Mouse (Mus musculus) olfactory bulb, adult 2 months (tissue): ENCODE results near the gene Atg9a. TPM values are rescaled to one million over a fixed set of nuclear protein-coding genes. Genes with fewer than 3 reads are reported as not detected.

Experiments
- H3K27ac ChIP-seq: fragments of 200-500 bp; 2 replicates; pipeline ENCODE4 v1.5.1; 2012; ENCODE audit warnings: low read depth, low read length; ENCODE audit not compliant: insufficient read depth
- H3K4me1 ChIP-seq: fragments of 200-500 bp; 2 replicates; pipeline ENCODE4 v1.6.1; 2012; ENCODE audit warnings: low read length; ENCODE audit not compliant: control insufficient read depth, insufficient read depth
- H3K4me3 ChIP-seq: fragments of 200-500 bp; 2 replicates; pipeline ENCODE4 v1.5.1; 2012; ENCODE audit warnings: mild to moderate bottlenecking, low read depth, low read length, moderate library complexity; ENCODE audit not compliant: insufficient read depth
- CTCF ChIP-seq: fragments of 200-500 bp; IDR thresholded peaks from 2 replicates; pipeline ENCODE4 v1.5.1; 2012; ENCODE audit warnings: low read depth, mild to moderate bottlenecking, low read length, moderate library complexity; ENCODE audit not compliant: insufficient read depth
- POLR2A ChIP-seq: fragments of 200-500 bp; IDR thresholded peaks from 2 replicates; pipeline ENCODE4 v1.6.1; 2012; ENCODE audit warnings: mild to moderate bottlenecking, low read depth, low read length, moderate library complexity; ENCODE audit not compliant: insufficient read depth
- WGBS: fragments of 180-500 bp; shearing (Covaris S2); methylation state at CpG from one replicate; pipeline ENCODE4 v1.1.7; 2018; 5-methylcytosine and 5-hydroxymethylcytosine counted together
- polyA plus RNA-seq: library from polyadenylated mRNA; stranded (reverse); fragments of >200 nt; gene quantifications from 2 replicates; pipeline ENCODE4 v1.2.4, GENCODE M21; 2012; ENCODE audit warnings: low replicate concordance; ENCODE audit not compliant: missing spikeins, insufficient read depth, insufficient read length

Gene Atg9a
- polyA plus RNA-seq, 1 experiment, result not detected

DNA sequence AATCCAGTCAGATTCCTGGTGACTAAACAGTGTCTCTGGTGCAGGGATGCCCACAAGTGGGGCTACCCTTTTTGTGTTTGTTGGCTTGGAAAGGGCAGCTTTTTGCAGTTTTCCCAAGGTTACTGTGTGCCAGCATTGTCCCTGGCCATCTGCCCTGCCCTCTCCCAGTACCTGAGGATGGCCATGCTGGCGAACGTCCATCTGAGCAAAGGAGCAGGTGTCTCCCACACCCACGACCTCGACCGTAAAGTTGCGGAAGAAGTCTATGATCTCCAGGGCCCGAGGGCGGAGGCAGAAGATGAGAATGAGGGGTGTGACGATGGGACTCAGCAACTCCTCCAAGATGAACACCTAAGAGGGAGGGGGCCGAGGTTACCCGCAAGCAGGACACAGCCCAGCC, 6.5 kb downstream of the Atg9a start:
- Histone ChIP-seq H3K4me1 (peaks cover 6% of the 10 kb centered on the region), H3K27ac (no peak overlapping the region), H3K4me3 (no peak overlapping the region)
- TF ChIP-seq CTCF, result no peak
- no peak for TF ChIP-seq POLR2A
- WGBS, result 92% methylated on average over 11 of the region's 11 CpGs

GRCm38 (mm10) chr1:75182160-75182559, 9.8 kb downstream of the Atg9a start:
- Histone ChIP-seq H3K4me3 (no peak overlapping the region), H3K4me1 (peaks cover 11% of the 10 kb centered on the region), H3K27ac (no peak overlapping the region)
- TF ChIP-seq CTCF (no peak; the same call in 1 of the 2 replicates), POLR2A (no peak)
- 73% methylated on average over 4 of the region's 4 CpGs for WGBS

DNA sequence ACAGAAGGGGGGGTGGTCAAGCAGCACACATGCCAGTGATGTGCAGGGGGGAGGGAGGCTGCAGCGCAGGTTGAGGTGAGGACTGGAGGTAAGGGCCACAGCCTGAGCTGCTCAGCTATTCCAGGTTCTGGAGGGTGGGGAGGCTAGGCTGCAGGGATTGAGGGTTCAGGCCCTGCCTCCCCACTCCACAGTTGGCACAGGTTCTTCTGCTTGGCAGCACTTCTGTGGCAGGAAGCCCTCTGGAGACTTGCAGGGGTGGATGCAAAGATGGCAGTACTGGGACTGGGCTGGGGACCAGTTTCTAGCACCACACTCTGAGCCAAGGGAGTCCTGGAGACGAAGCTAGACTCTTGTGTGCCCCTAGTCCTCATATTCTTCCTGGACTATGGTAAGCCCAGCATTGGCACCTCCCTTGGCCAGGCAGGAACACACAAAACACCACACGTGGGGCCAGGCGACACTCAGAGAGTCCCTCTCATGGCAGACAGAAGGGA, 10.6 kb downstream of the Atg9a start:
- H3K4me3 ChIP-seq, result no peak overlapping the region
- WGBS, result 73% methylated on average over 4 of the region's 4 CpGs
- TF ChIP-seq POLR2A (no peak), CTCF (no peak)
- H3K27ac ChIP-seq, result no peak overlapping the region
- H3K4me1 ChIP-seq, result peaks cover 11% of the 10 kb centered on the region

DNA sequence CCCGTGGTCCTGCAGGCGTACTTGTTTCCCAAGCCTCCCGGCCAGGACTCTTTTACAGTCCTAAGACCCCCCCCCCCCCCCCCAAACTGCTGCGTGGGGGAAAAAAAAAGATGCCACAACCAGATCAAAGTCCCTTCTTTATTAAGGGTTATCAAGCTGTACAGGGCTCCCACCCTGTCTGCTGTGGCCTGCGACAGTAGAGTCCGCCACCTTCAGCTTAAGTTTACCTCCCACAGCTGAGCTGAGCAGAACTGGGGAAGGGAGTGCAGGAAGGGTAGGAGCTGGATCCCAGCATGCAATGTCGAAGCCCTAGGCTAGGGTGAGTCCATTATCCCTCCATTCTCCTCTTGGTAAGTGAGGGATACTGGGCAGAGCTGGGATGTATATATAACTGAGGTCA, 11.3 kb downstream of the Atg9a start:
- H3K4me3 ChIP-seq, result no peak overlapping the region
- no peak for TF ChIP-seq CTCF
- H3K27ac ChIP-seq, result no peak overlapping the region

GRCm38 (mm10) chr1:75180105-75180590, 11.8 kb downstream of the Atg9a start, which contains the start of gene Abcb6:
TSS of gene Abcb6 (minus strand) at chr1:75180392.
- Histone ChIP-seq H3K4me1 (peaks cover 11% of the 10 kb centered on the region), H3K4me3 (peak within 1 kb of the TSS; percentile 70), H3K27ac (no peak within 1 kb of the TSS)
- TF ChIP-seq CTCF (no peak), POLR2A (peak; percentile 24; the same call in 1 of the 2 replicates)
- WGBS, result under 1% methylated on average over 31 of the region's 31 CpGs

More for the DNA sequence above, 11.3 kb downstream of the Atg9a start:
- WGBS, result 29% methylated on average over 7 of the region's 7 CpGs
- peaks cover 11% of the 10 kb centered on the region for H3K4me1 ChIP-seq

DNA sequence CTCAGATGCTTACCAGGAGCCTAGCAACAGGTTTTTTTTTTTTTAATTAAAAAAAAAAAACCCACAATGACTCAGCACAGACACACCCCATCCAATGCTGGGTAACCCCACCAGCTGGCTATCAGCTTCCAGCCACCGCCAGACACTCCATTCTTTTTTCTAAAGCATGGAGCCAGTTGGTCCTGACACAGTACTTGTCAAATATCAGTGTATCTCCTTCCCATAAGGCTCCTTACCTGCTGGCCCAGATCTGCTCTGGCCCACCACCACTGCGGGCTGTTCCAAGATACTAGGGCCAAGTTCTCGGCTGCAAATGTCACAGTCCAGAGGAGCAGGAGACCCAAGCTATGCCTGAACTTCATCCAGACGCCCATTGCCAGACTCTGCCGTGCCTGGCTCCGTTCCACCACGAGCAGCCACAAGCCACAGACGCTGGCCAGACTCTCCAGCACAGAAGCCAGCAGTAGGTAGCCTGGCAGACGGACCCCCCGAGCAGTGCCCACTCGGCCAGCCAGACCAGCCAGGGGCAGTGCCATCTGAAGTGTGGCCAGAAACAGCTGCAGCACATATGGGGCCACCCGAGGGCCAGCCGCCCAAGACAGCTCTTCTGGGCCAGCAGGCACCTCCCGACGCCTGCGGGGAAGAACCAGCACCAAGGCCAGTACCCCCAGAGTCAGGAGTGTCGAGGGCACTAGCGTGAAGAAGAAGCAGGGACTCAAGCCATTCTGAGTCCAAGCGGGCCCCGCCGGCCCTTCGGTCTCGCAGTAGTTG, 12.5 kb downstream of the Atg9a start:
- Histone ChIP-seq H3K4me1 (peaks cover 11% of the 10 kb centered on the region), H3K27ac (no peak overlapping the region), H3K4me3 (peak overlapping the region; percentile 70)
- WGBS, result 2% methylated on average over 23 of the region's 23 CpGs
- TF ChIP-seq POLR2A, result no peak; the same call in 1 of the 2 replicates
- TF ChIP-seq CTCF, result no peak

GRCm38 (mm10) chr1:75168472-75169464, 23.2 kb downstream of the Atg9a start, which contains the start of gene Zfand2b:
TSS of gene Zfand2b (plus strand) at chr1:75168646.
- 1% methylated on average over 59 of the region's 59 CpGs for WGBS
- Histone ChIP-seq H3K27ac (no peak within 1 kb of the TSS), H3K4me1 (peaks cover 2% of the 10 kb centered on the region; the same call in 1 of the 2 replicates), H3K4me3 (peak within 1 kb of the TSS; percentile 80)
- TF ChIP-seq CTCF (no peak), POLR2A (peak; percentile 26; the same call in 1 of the 2 replicates)

GRCm38 (mm10) chr1:75168093-75168471, 23.9 kb downstream of the Atg9a start:
- peaks cover 2% of the 10 kb centered on the region; the same call in 1 of the 2 replicates for H3K4me1 ChIP-seq
- no peak overlapping the region for H3K27ac ChIP-seq
- 6% methylated on average over 7 of the region's 7 CpGs for WGBS

More at GRCm38 (mm10) chr1:75168093-75168471, 23.9 kb downstream of the Atg9a start:
- H3K4me3 ChIP-seq, result peak overlapping the region; percentile 80
- no peak for TF ChIP-seq POLR2A
- no peak for TF ChIP-seq CTCF
